In genomic region chr17:21963302-21963701, GRCm38 (mm10) we compare ENCODE assay signal across 8 mouse cellular contexts. TPM values are rescaled to one million over a fixed set of nuclear protein-coding genes. Genes with fewer than 3 reads are reported as not detected.
DNase-seq lines count a peak whose midpoint lies in the region; ATAC-seq and TF ChIP-seq lines count a peak whose summit lies in the region.

No protein-coding gene starts in this region.

- TF ChIP-seq POLR2A in liver, adult 2 months (IDR thresholded peaks at IDR 0.05; ENCODE audit: extremely low read depth, insufficient read depth, low read length), result no peak

- no peaks in the 10 kb centered on the region for H3K9me3 ChIP-seq in intestine, embryonic 16.5 days (ENCODE audit: control insufficient read depth, low read length)
- peaks cover 1% of the 10 kb centered on the region; the same call in 1 of the 2 replicates for H3K9me3 ChIP-seq in neural tube, embryonic 15.5 days (replicated peaks)

- no peak for DNase-seq in liver, adult 2 months (ENCODE audit: extremely low read depth, low read depth, low spot score)
- no peak for DNase-seq in liver
- DNase-seq in c-Kit-positive CD71-positive TER-119-positive erythroid progenitor cells, embryonic 14.5 days (ENCODE audit: low spot score), result peak; percentile 22
- no peak for DNase-seq in left cerebral cortex, postnatal 25 days (ENCODE audit: low spot score in 2 of 2)
- DNase-seq in spleen, postnatal 10 days (ENCODE audit: low spot score in 2 of 2), result no peak
- no peak for DNase-seq in cerebellum, adult 11 months

- intact Hi-C loops in left cerebral cortex, postnatal 25 days (cut with DNase I), result no loop called here

- no peak overlapping the region for H3K9ac ChIP-seq in liver, adult 2 months (ENCODE audit: low read depth, low read length)
- H3K9ac ChIP-seq in intestine, embryonic 16.5 days (ENCODE audit: low read depth, low read length), result no peak overlapping the region
- 0 out of 2 replicates have a peak overlapping the region, but pooled peaks have one; percentile 31 for H3K9ac ChIP-seq in neural tube, embryonic 15.5 days (replicated peaks)

- no peak for ATAC-seq in intestine, embryonic 16.5 days
- ATAC-seq in neural tube, embryonic 15.5 days (ENCODE audit: low FRiP score), result no peak

- no peaks in the 10 kb centered on the region; the same call in 1 of the 2 replicates for H3K36me3 ChIP-seq in liver, adult 2 months (ENCODE audit: control insufficient read depth, insufficient read depth, low read length)
- no peaks in the 10 kb centered on the region for H3K36me3 ChIP-seq in intestine, embryonic 16.5 days (ENCODE audit: control insufficient read depth, insufficient read depth, low read length)
- peaks cover 9% of the 10 kb centered on the region for H3K36me3 ChIP-seq in neural tube, embryonic 15.5 days

- H3K27me3 ChIP-seq in liver, adult 2 months (ENCODE audit: control insufficient read depth, insufficient read depth, low read length), result no peaks in the 10 kb centered on the region
- H3K27me3 ChIP-seq in intestine, embryonic 16.5 days (replicated peaks; ENCODE audit: control insufficient read depth, insufficient read depth, low read length), result no peaks in the 10 kb centered on the region
- no peaks in the 10 kb centered on the region for H3K27me3 ChIP-seq in neural tube, embryonic 15.5 days (replicated peaks)

- peaks cover 6% of the 10 kb centered on the region; the same call in 1 of the 2 replicates for H3K4me1 ChIP-seq in liver, adult 2 months (ENCODE audit: control insufficient read depth, insufficient read depth, low read length)
- peaks cover 9% of the 10 kb centered on the region for H3K4me1 ChIP-seq in intestine, embryonic 16.5 days (ENCODE audit: control insufficient read depth, insufficient read depth, low read length)
- peaks cover 22% of the 10 kb centered on the region for H3K4me1 ChIP-seq in neural tube, embryonic 15.5 days

- peak overlapping the region; percentile 46; the same call in 1 of the 2 replicates for H3K4me3 ChIP-seq in liver, adult 2 months (ENCODE audit: insufficient read depth, low read depth, low read length)
- H3K4me3 ChIP-seq in intestine, embryonic 16.5 days (ENCODE audit: low read length), result peak overlapping the region; percentile 41
- peak overlapping the region; percentile 74 for H3K4me3 ChIP-seq in neural tube, embryonic 15.5 days (replicated peaks)

- TF ChIP-seq CTCF in liver, adult 2 months (IDR thresholded peaks at IDR 0.05; ENCODE audit: low read depth, low read length), result no peak

- H3K79me2 ChIP-seq in liver, adult 2 months (ENCODE audit: control insufficient read depth, insufficient read depth, low read length), result peaks cover 17% of the 10 kb centered on the region; the same call in 1 of the 2 replicates

- H3K4me2 ChIP-seq in intestine, embryonic 16.5 days (ENCODE audit: low read depth, low read length), result peak overlapping the region; percentile 52
- peak overlapping the region; percentile 58 for H3K4me2 ChIP-seq in neural tube, embryonic 15.5 days

- WGBS in liver, adult 2 months, result 36% methylated on average over 4 of the region's 4 CpGs
- WGBS in intestine, embryonic 16.5 days, result 37% methylated on average over 4 of the region's 4 CpGs
- WGBS in neural tube, embryonic 15.5 days, result 61% methylated on average over 4 of the region's 4 CpGs

- no peak overlapping the region for H3K27ac ChIP-seq in liver, adult 2 months (replicated peaks; ENCODE audit: insufficient read depth, low read depth, low read length)
- H3K27ac ChIP-seq in intestine, embryonic 16.5 days (ENCODE audit: low read length), result no peak overlapping the region
- no peak overlapping the region for H3K27ac ChIP-seq in neural tube, embryonic 15.5 days (replicated peaks)

RNA-seq across cellular contexts. Expression of gene Zfp943, which starts 0.9 kb away (rescaled TPM):
- 9.7 and 11.5 TPM in 2 replicates for total RNA-seq in liver, adult 2 months (2014; rRNA removed)
- 2.6 and 2.7 TPM in 2 replicates for polyA plus RNA-seq in liver, adult 2 months (2012; rRNA removed)
- 14.8 and 15.2 TPM in 2 replicates for polyA plus RNA-seq in intestine, embryonic 16.5 days (2015; fragmentation: Nextera tagmentation; extraction: Ambion mirVana)
- polyA plus RNA-seq in neural tube, embryonic 15.5 days (2015; fragmentation: Nextera tagmentation; extraction: Ambion mirVana), result 16.3 and 17.6 TPM in 2 replicates
- total RNA-seq in left cerebral cortex, postnatal 25 days (2021), result 10 to 100 TPM; 20.5 to 20.9 TPM

RNA-seq across cellular contexts. Expression of gene Zfp942, which starts 1.0 kb away (rescaled TPM):
- 10.6 and 15.2 TPM in 2 replicates for total RNA-seq in liver, adult 2 months (2014; rRNA removed)
- 1.2 and 1.7 TPM in 2 replicates for polyA plus RNA-seq in liver, adult 2 months (2012; rRNA removed)
- polyA plus RNA-seq in intestine, embryonic 16.5 days (2015; fragmentation: Nextera tagmentation; extraction: Ambion mirVana), result 22.0 and 22.6 TPM in 2 replicates
- polyA plus RNA-seq in neural tube, embryonic 15.5 days (2015; fragmentation: Nextera tagmentation; extraction: Ambion mirVana), result 19.8 and 20.6 TPM in 2 replicates
- 10 to 100 TPM; 14.1 to 16.1 TPM for total RNA-seq in left cerebral cortex, postnatal 25 days (2021)

RNA-seq across cellular contexts. Expression of gene Zfp995, which starts 53.6 kb away (rescaled TPM):
- total RNA-seq in liver, adult 2 months (2014; rRNA removed), result 4.0 and 4.8 TPM in 2 replicates
- polyA plus RNA-seq in liver, adult 2 months (2012; rRNA removed), result 0.19 and 0.32 TPM in 2 replicates
- 9.2 and 9.3 TPM in 2 replicates for polyA plus RNA-seq in intestine, embryonic 16.5 days (2015; fragmentation: Nextera tagmentation; extraction: Ambion mirVana)
- polyA plus RNA-seq in neural tube, embryonic 15.5 days (2015; fragmentation: Nextera tagmentation; extraction: Ambion mirVana), result 7.9 and 8.5 TPM in 2 replicates
- total RNA-seq in left cerebral cortex, postnatal 25 days (2021), result 1 to 10 TPM; 4.6 to 5.2 TPM
